Mouse (Mus musculus) lung, embryonic 16.5 days (tissue): ENCODE results near the gene Gfpt1. TPM values are rescaled to one million over a fixed set of nuclear protein-coding genes. Genes with fewer than 3 reads are reported as not detected.
A peak's percentile ranks its signal among the peaks of the same experiment; 100 is the strongest.

ENCODE experiments used
- ATAC-seq: fragments of 200-750 bp; cut with Nextera tagmentation; 2 replicates; pipeline ENCODE4 v1.8.0; 2017; ENCODE audit warnings: low read depth, mild to moderate bottlenecking, moderate library complexity
- H3K27ac ChIP-seq: fragments of 300-500 bp; sonication (generic); 2 replicates; pipeline ENCODE4 v1.5.1; 2014; ENCODE audit warnings: mild to moderate bottlenecking, control low read depth, low read length
- H3K27me3 ChIP-seq: fragments of 300-500 bp; sonication (generic); 2 replicates; pipeline ENCODE4 v1.6.1; 2014; ENCODE audit warnings: low read depth, low read length, mixed read lengths; ENCODE audit not compliant: control insufficient read depth, insufficient read depth
- H3K36me3 ChIP-seq: fragments of 300-500 bp; sonication (generic); 2 replicates; pipeline ENCODE4 v1.6.1; 2014; ENCODE audit warnings: low read length; ENCODE audit not compliant: control insufficient read depth, insufficient read depth
- H3K4me1 ChIP-seq: fragments of 300-500 bp; sonication (generic); replicated peaks from 2 replicates; pipeline ENCODE4 v1.6.1; 2014; ENCODE audit warnings: low read length, mixed read lengths; ENCODE audit not compliant: control insufficient read depth, insufficient read depth
- H3K4me2 ChIP-seq: fragments of 300-500 bp; sonication (generic); 2 replicates; pipeline ENCODE4 v1.6.1; 2014; ENCODE audit warnings: low read depth, low read length, control low read depth
- H3K4me3 ChIP-seq: fragments of 300-500 bp; sonication (generic); 2 replicates; pipeline ENCODE4 v1.5.1; 2014; ENCODE audit warnings: mild to moderate bottlenecking, low read length, control low read depth
- H3K9ac ChIP-seq: fragments of 300-500 bp; sonication (generic); 2 replicates; pipeline ENCODE4 v1.6.1; 2014; ENCODE audit warnings: low read length, control low read depth
- H3K9me3 ChIP-seq: fragments of 300-500 bp; sonication (generic); 2 replicates; pipeline ENCODE4 v1.6.1; 2016; ENCODE audit warnings: low read length; ENCODE audit not compliant: control insufficient read depth
- WGBS: fragments of 180-500 bp; shearing (Covaris S2); extraction: QIAGEN DNeasy Blood & Tissue Kit; methylation state at CpG from one replicate; pipeline ENCODE4 v1.1.7; 2014; 5-methylcytosine and 5-hydroxymethylcytosine counted together
- polyA plus RNA-seq: library from polyadenylated mRNA; unstranded; fragments of >200 nt; fragmentation: Nextera tagmentation; extraction: Ambion mirVana; gene quantifications from 2 replicates; pipeline ENCODE4 v1.2.1, GENCODE M21; 2015

The Gfpt1 gene
- polyA plus RNA-seq, 1 experiment from 2014 or later = 24.5 TPM

DNA sequence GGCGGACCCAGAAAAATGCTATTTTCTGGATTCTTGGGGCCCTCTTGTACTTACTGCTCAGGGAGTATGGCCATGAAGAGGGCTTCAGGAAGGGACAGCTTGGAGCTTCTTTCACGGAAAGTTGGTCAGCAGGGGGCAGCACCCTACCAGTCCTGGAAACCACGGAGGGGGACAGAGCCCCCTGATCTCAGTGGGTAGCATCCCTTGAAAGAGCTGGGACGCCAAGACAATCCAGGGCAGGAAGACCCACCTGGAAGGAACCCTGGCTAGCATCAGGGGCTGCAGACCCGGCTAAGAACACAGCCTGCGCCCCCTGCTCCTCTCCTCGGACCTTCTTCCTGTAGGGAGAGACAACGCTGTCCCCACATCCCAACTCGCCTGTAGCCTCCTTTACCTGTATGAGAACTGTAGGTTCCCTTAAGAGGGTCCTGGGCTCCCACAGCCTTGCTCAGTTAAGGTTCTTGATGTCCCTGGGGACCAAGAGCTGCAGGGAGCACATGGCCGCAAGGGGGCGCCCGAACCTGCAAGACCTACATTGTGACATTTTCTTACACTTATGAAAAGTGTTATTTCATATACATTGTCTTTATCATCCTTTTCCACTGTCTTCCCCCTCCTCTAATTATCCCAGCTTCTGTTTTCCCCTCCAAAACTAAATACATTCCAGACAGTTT lies 58.8 kb downstream of the Gfpt1 start:
- Histone ChIP-seq H3K27ac (no peak overlapping the region), H3K36me3 (no peaks in the 10 kb centered on the region), H3K4me1 (peaks cover 26% of the 10 kb centered on the region), H3K4me3 (peak overlapping the region; percentile 24), H3K9me3 (no peaks in the 10 kb centered on the region), H3K27me3 (no peaks in the 10 kb centered on the region), H3K4me2 (peak overlapping the region; percentile 48), H3K9ac (peak overlapping the region; percentile 48)
- ATAC-seq = peak; percentile 68
- 5% methylated on average over 12 of the region's 12 CpGs for WGBS

DNA sequence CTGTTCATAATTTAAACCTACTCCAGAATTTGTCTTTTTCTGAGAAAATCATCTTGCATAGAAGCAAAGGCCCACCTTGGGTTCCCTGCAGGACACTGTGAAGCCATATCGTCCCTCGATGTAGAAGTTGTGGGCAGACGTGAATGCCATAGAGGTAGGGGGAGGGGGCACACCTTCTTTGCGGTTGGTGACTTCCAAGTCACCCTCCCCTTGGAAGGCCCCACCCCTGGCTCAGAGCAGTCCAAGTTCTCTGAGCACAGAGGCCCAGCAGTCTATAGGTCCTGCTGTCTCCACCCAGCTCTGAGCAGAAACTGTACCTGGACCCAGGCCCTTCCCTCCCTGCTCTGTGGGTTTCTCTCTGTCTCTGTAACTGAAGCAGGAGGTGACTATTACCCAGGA lies 59.3 kb downstream of the Gfpt1 start:
- Histone ChIP-seq H3K4me2 (no peak overlapping the region), H3K9me3 (no peaks in the 10 kb centered on the region), H3K27me3 (no peaks in the 10 kb centered on the region), H3K27ac (peak overlapping the region; percentile 49; the same call in 1 of the 2 replicates), H3K9ac (0 out of 2 replicates have a peak overlapping the region, but pooled peaks have one; percentile 9), H3K36me3 (no peaks in the 10 kb centered on the region), H3K4me1 (peaks cover 26% of the 10 kb centered on the region), H3K4me3 (no peak overlapping the region)
- 16% methylated on average over 4 of the region's 4 CpGs for WGBS
- ATAC-seq = 0 out of 2 replicates have a peak, but pooled peaks have one; percentile 25

DNA sequence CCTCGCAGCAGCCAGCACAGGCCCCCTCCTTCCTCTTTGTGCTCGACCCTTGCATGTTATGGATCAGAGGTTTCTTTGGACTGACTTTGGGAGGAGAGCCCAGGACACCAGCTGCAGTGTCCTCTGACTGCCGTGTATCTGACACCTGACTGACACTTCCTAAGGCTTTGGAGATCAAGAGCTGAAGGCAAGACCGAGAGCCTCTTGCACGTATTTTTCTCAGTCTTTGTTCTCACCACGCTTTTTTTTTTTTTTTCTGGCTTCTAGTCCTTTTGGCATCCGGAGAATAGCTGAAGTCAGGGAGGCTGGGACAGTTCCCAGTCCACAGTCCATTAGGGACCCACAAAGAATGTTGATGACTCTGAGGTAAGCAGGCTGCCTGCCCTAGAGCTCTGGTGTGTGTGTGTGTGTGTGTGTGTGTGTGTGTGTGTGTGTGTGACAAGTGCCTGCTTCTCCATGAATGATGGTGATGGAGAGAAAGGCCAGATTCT lies 59.8 kb downstream of the Gfpt1 start:
- no peak overlapping the region for H3K4me2 ChIP-seq
- no peak overlapping the region for H3K9ac ChIP-seq
- no peaks in the 10 kb centered on the region for H3K9me3 ChIP-seq
- peaks cover 24% of the 10 kb centered on the region for H3K4me1 ChIP-seq
- H3K36me3 ChIP-seq = no peaks in the 10 kb centered on the region
- H3K27ac ChIP-seq = peak overlapping the region; percentile 49; the same call in 1 of the 2 replicates
- H3K4me3 ChIP-seq = no peak overlapping the region
- WGBS = 24% methylated on average over 7 of the region's 7 CpGs
- 0 out of 2 replicates have a peak, but pooled peaks have one; percentile 30 for ATAC-seq
- H3K27me3 ChIP-seq = no peaks in the 10 kb centered on the region

DNA sequence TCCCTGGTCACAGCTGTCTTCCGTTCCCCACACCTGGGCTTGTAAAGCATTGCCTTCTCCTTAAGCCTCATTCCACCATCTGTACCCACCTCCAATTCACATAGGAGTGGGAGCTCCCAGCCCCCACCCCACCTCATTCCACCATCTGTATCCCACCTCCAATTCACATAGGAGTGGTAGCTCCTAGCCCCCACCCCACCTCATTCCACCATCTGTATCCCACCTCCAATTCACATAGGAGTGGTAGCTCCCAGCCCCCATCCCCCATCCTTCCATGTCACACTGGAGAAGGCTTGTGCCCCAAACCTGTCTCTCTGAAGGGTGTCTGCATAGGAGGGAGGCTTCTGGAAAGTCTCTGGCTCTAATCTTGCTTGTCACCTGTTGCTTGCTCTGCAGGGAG lies 60.7 kb downstream of the Gfpt1 start:
- Histone ChIP-seq H3K9me3 (no peaks in the 10 kb centered on the region), H3K9ac (no peak overlapping the region), H3K4me1 (peaks cover 23% of the 10 kb centered on the region), H3K27ac (no peak overlapping the region), H3K4me2 (no peak overlapping the region), H3K27me3 (no peaks in the 10 kb centered on the region), H3K36me3 (no peaks in the 10 kb centered on the region), H3K4me3 (no peak overlapping the region)
- ATAC-seq = no peak
- 94% methylated on average over 1 of the region's 1 CpGs for WGBS

DNA sequence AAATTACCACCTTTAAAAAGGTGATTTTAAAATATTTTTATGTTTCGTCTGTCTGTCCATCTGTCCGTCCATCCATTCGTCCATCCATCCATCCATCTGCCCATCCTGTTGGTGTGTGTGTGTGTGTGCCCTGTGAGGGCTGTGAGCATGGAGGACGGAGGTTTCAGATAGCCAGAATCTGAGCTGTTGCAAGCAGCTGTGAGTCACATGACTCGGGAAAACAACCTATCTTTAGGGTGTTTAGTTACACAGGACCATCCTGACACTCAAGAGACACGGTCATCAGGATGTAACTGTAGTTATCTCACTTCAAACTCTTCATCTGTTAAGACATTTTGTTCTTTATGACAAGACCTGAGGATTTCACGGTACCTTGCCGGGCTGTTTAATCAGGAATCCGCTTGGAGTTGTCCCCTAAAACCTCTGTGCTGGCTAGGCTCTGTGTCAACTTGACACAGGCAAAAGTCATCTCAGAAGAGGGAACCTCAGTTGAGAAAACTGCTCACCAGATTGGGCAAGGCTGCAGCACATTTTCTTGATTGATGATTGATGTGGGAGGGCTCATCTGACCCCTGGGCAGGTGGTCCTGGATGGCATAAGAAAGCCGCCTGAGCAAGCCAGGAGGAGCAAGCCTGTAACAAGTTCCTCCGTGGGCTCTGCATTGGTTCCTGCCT lies 61.6 kb downstream of the Gfpt1 start, which contains the start of gene D6Ertd527e:
TSS of gene D6Ertd527e (plus strand) at position 624 of the 674 bp plus-strand sequence.
- 77% methylated on average over 11 of the region's 11 CpGs for WGBS

DNA sequence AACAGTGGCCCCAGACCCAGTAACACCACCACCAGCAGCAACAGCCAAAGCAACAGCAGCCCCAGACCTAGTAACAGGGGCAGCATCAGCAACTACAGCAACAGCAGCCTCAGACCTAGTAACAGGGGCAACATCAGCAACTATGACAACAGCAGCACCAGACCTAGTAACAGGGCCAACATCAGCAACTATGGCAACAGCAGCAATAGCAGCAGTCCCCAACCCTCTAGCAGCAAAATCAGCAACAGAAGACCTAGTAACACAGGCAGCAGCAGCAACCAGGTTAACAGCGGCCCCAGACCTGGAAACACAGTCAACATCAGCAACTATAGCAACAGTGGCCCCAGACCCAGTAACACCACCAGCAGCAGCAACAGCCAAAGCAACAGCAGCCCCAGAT lies 68.8 kb downstream of the Gfpt1 start:
- no peak overlapping the region for H3K27ac ChIP-seq

More for the DNA sequence above, 61.6 kb downstream of the Gfpt1 start, which contains the start of gene D6Ertd527e:
- Histone ChIP-seq H3K9ac (no peak within 1 kb of the TSS), H3K27me3 (no peaks in the 10 kb centered on the region), H3K27ac (no peak within 1 kb of the TSS), H3K4me1 (peaks cover 21% of the 10 kb centered on the region), H3K4me3 (no peak within 1 kb of the TSS), H3K36me3 (no peaks in the 10 kb centered on the region), H3K9me3 (no peaks in the 10 kb centered on the region), H3K4me2 (no peak within 1 kb of the TSS)
- no peak for ATAC-seq

DNA sequence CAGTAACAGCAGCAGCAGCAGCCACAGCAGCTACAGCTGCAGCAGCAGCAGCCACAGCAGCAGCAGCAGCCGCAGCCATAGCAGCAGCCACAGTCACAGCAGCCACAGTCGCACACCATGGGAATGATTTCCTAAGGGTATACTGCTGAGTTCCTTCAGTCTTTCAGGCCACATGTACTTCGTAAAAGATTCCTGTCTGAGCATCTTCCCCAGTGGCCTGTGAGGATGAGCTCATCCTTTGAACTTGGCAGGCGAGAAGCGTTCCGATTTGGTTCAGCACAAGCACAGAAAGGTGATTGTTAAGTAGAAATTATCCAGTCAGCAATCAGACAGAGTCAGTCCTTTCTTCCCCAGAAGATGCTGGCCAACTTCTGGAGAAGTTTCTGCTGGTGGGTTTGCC lies 69.5 kb downstream of the Gfpt1 start:
- ATAC-seq = no peak
- 81% methylated on average over 6 of the region's 6 CpGs for WGBS
- no peaks in the 10 kb centered on the region for H3K36me3 ChIP-seq
- H3K9ac ChIP-seq = no peak overlapping the region
- H3K4me2 ChIP-seq = no peak overlapping the region
- H3K4me3 ChIP-seq = no peak overlapping the region
- H3K9me3 ChIP-seq = no peaks in the 10 kb centered on the region
- H3K27me3 ChIP-seq = no peaks in the 10 kb centered on the region
- H3K27ac ChIP-seq = no peak overlapping the region
- no peaks in the 10 kb centered on the region for H3K4me1 ChIP-seq

More for the DNA sequence above, 68.8 kb downstream of the Gfpt1 start:
- no peaks in the 10 kb centered on the region for H3K9me3 ChIP-seq
- no peaks in the 10 kb centered on the region for H3K27me3 ChIP-seq
- no peaks in the 10 kb centered on the region for H3K36me3 ChIP-seq
- H3K4me2 ChIP-seq = no peak overlapping the region
- no peaks in the 10 kb centered on the region for H3K4me1 ChIP-seq
- no peak overlapping the region for H3K9ac ChIP-seq
- H3K4me3 ChIP-seq = no peak overlapping the region
- 90% methylated on average over 1 of the region's 1 CpGs for WGBS
- no peak for ATAC-seq

DNA sequence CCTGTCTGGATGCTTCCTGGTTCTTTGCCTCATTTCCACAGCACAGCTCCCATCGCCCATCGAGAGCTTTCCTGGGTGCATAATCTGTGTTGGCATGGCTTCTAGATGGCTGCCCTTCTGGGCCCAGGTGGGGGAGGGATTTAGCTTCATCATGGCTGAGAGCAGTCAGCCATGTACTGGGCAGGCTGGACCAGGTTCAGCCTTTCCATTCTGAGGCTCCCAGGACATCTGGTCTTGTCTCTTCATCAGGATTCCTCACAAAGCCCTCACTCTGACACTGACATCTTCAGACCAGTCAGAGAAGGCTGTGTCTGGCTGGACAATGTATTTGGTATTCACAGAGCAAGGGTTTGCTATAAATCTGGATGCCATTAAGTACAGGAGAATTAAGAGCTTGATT lies 73.3 kb downstream of the Gfpt1 start:
- 78% methylated on average over 2 of the region's 2 CpGs for WGBS
- Histone ChIP-seq H3K27ac (no peak overlapping the region), H3K4me2 (no peak overlapping the region), H3K4me1 (peaks cover 7% of the 10 kb centered on the region), H3K36me3 (no peaks in the 10 kb centered on the region), H3K9ac (no peak overlapping the region), H3K27me3 (no peaks in the 10 kb centered on the region; the same call in 1 of the 2 replicates), H3K9me3 (no peaks in the 10 kb centered on the region; the same call in 1 of the 2 replicates), H3K4me3 (no peak overlapping the region)
- no peak for ATAC-seq

DNA sequence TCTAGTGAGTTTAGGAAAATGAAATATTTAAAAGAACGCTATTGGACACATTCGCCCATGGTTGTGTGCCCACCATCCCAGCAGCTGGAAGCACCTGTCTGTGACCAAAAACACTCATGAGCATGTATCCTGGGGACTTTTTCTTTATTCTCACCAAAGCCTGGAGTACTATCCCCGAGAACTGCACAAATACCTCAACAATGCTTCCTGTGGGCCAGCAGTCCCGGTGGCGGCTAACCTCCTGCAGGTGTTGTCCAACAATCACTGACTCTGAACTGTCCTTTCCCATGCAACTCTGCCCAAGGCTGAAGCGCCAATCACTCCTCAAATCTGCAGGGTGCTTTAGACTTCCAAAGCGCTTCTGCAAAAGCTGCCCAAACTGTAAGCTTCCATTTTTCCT lies 74.0 kb downstream of the Gfpt1 start:
- Histone ChIP-seq H3K4me1 (peaks cover 7% of the 10 kb centered on the region), H3K27me3 (no peaks in the 10 kb centered on the region; the same call in 1 of the 2 replicates)
- 80% methylated on average over 7 of the region's 7 CpGs for WGBS

More for the DNA sequence above, 74.0 kb downstream of the Gfpt1 start:
- no peaks in the 10 kb centered on the region; the same call in 1 of the 2 replicates for H3K9me3 ChIP-seq
- H3K4me2 ChIP-seq = no peak overlapping the region
- H3K4me3 ChIP-seq = no peak overlapping the region
- no peak overlapping the region for H3K9ac ChIP-seq
- ATAC-seq = no peak
- no peak overlapping the region for H3K27ac ChIP-seq
- no peaks in the 10 kb centered on the region for H3K36me3 ChIP-seq
